17 mouse cellular contexts compared by ENCODE assay signal in genomic region chr10:8775794-8776193, GRCm38 (mm10).
DNase-seq lines count a peak whose midpoint lies in the region; ATAC-seq and TF ChIP-seq lines count a peak whose summit lies in the region.
"Had no signal": no experiment of that assay in that cellular context is flagged by ENCODE, and none has a peak within 500 bp of the region (broad histone marks: within the 10 kb centered on the region; RNA-seq: fewer than 3 reads in every experiment).

No protein-coding gene starts in this region.

- no peaks in the 10 kb centered on the region for H3K27me3 ChIP-seq in heart, embryonic 10.5 days (ENCODE audit: insufficient read depth, poor library complexity, severe bottlenecking)
- no peaks in the 10 kb centered on the region for H3K27me3 ChIP-seq in heart, postnatal 0 days (ENCODE audit: control insufficient read depth, insufficient read depth, low read length)
- no peaks in the 10 kb centered on the region for H3K27me3 ChIP-seq in lung, embryonic 15.5 days
- no peaks in the 10 kb centered on the region for H3K27me3 ChIP-seq in stomach, embryonic 16.5 days (ENCODE audit: control insufficient read depth, insufficient read depth, low read length)
- H3K27me3 ChIP-seq: hindbrain, embryonic 12.5 days had no signal

- no peak for TF ChIP-seq EP300 in heart, postnatal 0 days (IDR thresholded peaks at IDR 0.05; ENCODE audit: low read depth)

- intact Hi-C loops in heart, postnatal 25 days (cut with DNase I) = no loop called here

- H3K36me3 ChIP-seq in heart, embryonic 10.5 days = peaks cover 22% of the 10 kb centered on the region
- peaks cover 27% of the 10 kb centered on the region for H3K36me3 ChIP-seq in heart, postnatal 0 days (replicated peaks; ENCODE audit: control insufficient read depth, insufficient read depth, low read length)
- peaks cover 14% of the 10 kb centered on the region; the same call in 1 of the 2 replicates for H3K36me3 ChIP-seq in lung, embryonic 15.5 days
- no peaks in the 10 kb centered on the region; the same call in 1 of the 2 replicates for H3K36me3 ChIP-seq in stomach, embryonic 16.5 days (ENCODE audit: control insufficient read depth, insufficient read depth, low read length)

- no peak overlapping the region for H3K4me3 ChIP-seq in heart, embryonic 10.5 days
- H3K4me3 ChIP-seq in heart, postnatal 0 days (ENCODE audit: low read depth, low read length) = no peak overlapping the region
- H3K4me3 ChIP-seq in lung, embryonic 15.5 days = no peak overlapping the region
- H3K4me3 ChIP-seq in stomach, embryonic 16.5 days (replicated peaks; ENCODE audit: low read length) = no peak overlapping the region
- H3K4me3 ChIP-seq: forebrain, embryonic 10.5 days; hindbrain, embryonic 12.5 days; left cerebral cortex, adult 2 months had no signal

- peak; percentile 94 for DNase-seq in heart, adult 11 months
- DNase-seq in heart, embryonic 10.5 days (ENCODE audit: low spot score) = no peak
- peak; percentile 53 for DNase-seq in heart, postnatal 0 days (ENCODE audit: low spot score)
- DNase-seq in heart, postnatal 25 days (ENCODE audit: low spot score) = no peak
- DNase-seq in lung, postnatal 10 days = no peak
- DNase-seq: adrenal gland, postnatal 14 days; cerebellum, adult 9-11 months; gastrocnemius, postnatal 25 days had no signal

- H3K9me3 ChIP-seq in heart, embryonic 10.5 days = no peaks in the 10 kb centered on the region
- no peaks in the 10 kb centered on the region for H3K9me3 ChIP-seq in heart, postnatal 0 days (replicated peaks; ENCODE audit: control insufficient read depth, low read length)
- H3K9me3 ChIP-seq in lung, embryonic 15.5 days = no peaks in the 10 kb centered on the region
- H3K9me3 ChIP-seq in stomach, embryonic 16.5 days (replicated peaks; ENCODE audit: control insufficient read depth, low read length) = no peaks in the 10 kb centered on the region
- H3K9me3 ChIP-seq: forebrain, embryonic 10.5 days; hindbrain, embryonic 12.5 days had no signal

- H3K9ac ChIP-seq in heart, postnatal 0 days (replicated peaks; ENCODE audit: low read depth, low read length) = no peak overlapping the region
- H3K9ac ChIP-seq in lung, embryonic 15.5 days = no peak overlapping the region
- no peak overlapping the region for H3K9ac ChIP-seq in stomach, embryonic 16.5 days (ENCODE audit: low read length)
- H3K9ac ChIP-seq: hindbrain, embryonic 12.5 days had no signal

- no peak overlapping the region for H3K27ac ChIP-seq in heart, embryonic 10.5 days
- peak overlapping the region; percentile 43; the same call in 1 of the 2 replicates for H3K27ac ChIP-seq in heart, postnatal 0 days (ENCODE audit: low read depth)
- H3K27ac ChIP-seq in lung, embryonic 15.5 days = no peak overlapping the region
- no peak overlapping the region for H3K27ac ChIP-seq in stomach, embryonic 16.5 days (ENCODE audit: low read length)
- H3K27ac ChIP-seq: forebrain, embryonic 10.5 days; hindbrain, embryonic 12.5 days; left cerebral cortex, adult 2 months had no signal

- WGBS in heart, embryonic 10.5 days = 74% methylated on average over 2 of the region's 2 CpGs
- 37% methylated on average over 2 of the region's 2 CpGs for WGBS in heart, postnatal 0 days
- 57% methylated on average over 2 of the region's 2 CpGs for WGBS in lung, embryonic 15.5 days
- WGBS in stomach, embryonic 16.5 days = 68% methylated on average over 2 of the region's 2 CpGs

- no peak overlapping the region for H3K4me2 ChIP-seq in heart, postnatal 0 days (ENCODE audit: low read depth, low read length)
- no peak overlapping the region for H3K4me2 ChIP-seq in lung, embryonic 15.5 days
- H3K4me2 ChIP-seq in stomach, embryonic 16.5 days (ENCODE audit: low read depth, low read length) = no peak overlapping the region
- H3K4me2 ChIP-seq: hindbrain, embryonic 12.5 days; midbrain, embryonic 11.5 days had no signal

- peak; percentile 48; the same call in 1 of the 2 replicates for ATAC-seq in heart, postnatal 0 days (ENCODE audit: insufficient read depth, low read depth)
- peak; percentile 37; the same call in 1 of the 2 replicates for ATAC-seq in lung, embryonic 15.5 days (ENCODE audit: borderline replicate concordance, extremely low read depth, low FRiP score, low TSS enrichment)
- peak; percentile 40; the same call in 1 of the 2 replicates for ATAC-seq in stomach, embryonic 16.5 days (ENCODE audit: insufficient read depth, low FRiP score)
- ATAC-seq: CD4-positive, CD25-positive, alpha-beta regulatory T cell, adult 4 months; forebrain, embryonic 16.5 days; intestine, postnatal 0 days had no signal

- no peak for TF ChIP-seq CTCF in heart, postnatal 0 days (IDR thresholded peaks at IDR 0.05; ENCODE audit: low read depth)

- peaks cover 16% of the 10 kb centered on the region for H3K4me1 ChIP-seq in heart, embryonic 10.5 days
- peaks cover 18% of the 10 kb centered on the region for H3K4me1 ChIP-seq in heart, postnatal 0 days (ENCODE audit: control insufficient read depth, insufficient read depth)
- peaks cover 10% of the 10 kb centered on the region for H3K4me1 ChIP-seq in lung, embryonic 15.5 days
- no peaks in the 10 kb centered on the region for H3K4me1 ChIP-seq in stomach, embryonic 16.5 days (ENCODE audit: control insufficient read depth, insufficient read depth, low read length)
- H3K4me1 ChIP-seq: forebrain, embryonic 10.5 days; hindbrain, embryonic 12.5 days had no signal

Comparison
In these comparisons a context has a peak if more than half of its experiments do, and no peak if none do; other contexts are left out.
1. DNase-seq: peak in heart, adult 11 months (single experiment) and heart, postnatal 0 days (single experiment); none in heart, embryonic 10.5 days (single experiment), heart, postnatal 25 days (single experiment) and lung, postnatal 10 days (single experiment).
2. Peak in every context shown above with its lines, with median percentiles within 50 percentile points of each other: ATAC-seq.